Mouse (Mus musculus) CH12.LX (cell line): ENCODE measurements around the gene Nek9. TPM values are rescaled to one million over a fixed set of nuclear protein-coding genes. Genes with fewer than 3 reads are reported as not detected.

Experiments used
- DNase-seq: peaks from one replicate; pipeline ENCODE4 v3.0.0-alpha.2; 2013; ENCODE audit errors: extremely low read depth
- H3K27ac ChIP-seq: 2 replicates; pipeline ENCODE4 v1.5.1; 2012; ENCODE audit warnings: low read depth, mild to moderate bottlenecking, control low read depth, moderate library complexity; ENCODE audit not compliant: insufficient read depth
- H3K27me3 ChIP-seq: replicated peaks from 2 replicates; pipeline ENCODE3; 2012; ENCODE audit warnings: inconsistent platforms
- H3K36me3 ChIP-seq, 2 experiments: replicated peaks in 1 of 2; 2 replicates each; pipeline versions ENCODE3 to v1.6.1; 2012; ENCODE audit warnings: inconsistent platforms in 1 of 2, low read length in 1 of 2, mild to moderate bottlenecking in 1 of 2, mixed read lengths in 1 of 2, moderate library complexity in 1 of 2; ENCODE audit not compliant: control insufficient read depth in 1 of 2, insufficient read depth in 1 of 2
- H3K4me1 ChIP-seq, 2 experiments: 2 replicates each; pipeline ENCODE4 v1.6.1; 2012; ENCODE audit warnings: inconsistent platforms in 1 of 2, moderate library complexity in 1 of 2; ENCODE audit not compliant: insufficient read depth in 2 of 2, control insufficient read depth in 1 of 2
- H3K4me2 ChIP-seq: 2 replicates; pipeline ENCODE4 v1.6.1; 2012; ENCODE audit warnings: low read depth, mild to moderate bottlenecking, control low read depth; ENCODE audit not compliant: poor library complexity, insufficient read depth, severe bottlenecking
- H3K4me3 ChIP-seq, 3 experiments: fragments of 150-350 bp in 1 of 3; sonication (generic) in 1 of 3; replicated peaks in 1 of 3; 2 replicates each; pipeline versions ENCODE3 to v1.5.1; 2011 to 2012; ENCODE audit warnings: low read depth in 2 of 3, low read length in 2 of 3, mild to moderate bottlenecking in 2 of 3, moderate library complexity in 2 of 3, control low read depth in 1 of 3, improper control_type of control experiment in 1 of 3, inconsistent platforms in 1 of 3, mixed read lengths in 1 of 3; ENCODE audit not compliant: poor library complexity in 1 of 3
- H3K79me2 ChIP-seq: replicated peaks from 2 replicates; pipeline ENCODE4 v1.6.1; 2012; ENCODE audit warnings: mild to moderate bottlenecking, moderate library complexity; ENCODE audit not compliant: control insufficient read depth, poor library complexity, insufficient read depth, severe bottlenecking; ENCODE audit errors: extremely low read depth
- H3K9ac ChIP-seq: 2 replicates; pipeline ENCODE4 v1.6.1; 2012; ENCODE audit warnings: low read depth, mild to moderate bottlenecking, control low read depth, moderate library complexity; ENCODE audit not compliant: insufficient read depth
- H3K9me3 ChIP-seq: replicated peaks from 2 replicates; pipeline ENCODE3; 2012; ENCODE audit warnings: low read length, inconsistent platforms, mixed read lengths
- BHLHE40 ChIP-seq: IDR thresholded peaks from 2 replicates; pipeline ENCODE4 v1.6.1; 2011; ENCODE audit warnings: mild to moderate bottlenecking, low read depth, low read length, improper control_type of control experiment
- CHD1 ChIP-seq: IDR thresholded peaks from 2 replicates; pipeline ENCODE4 v1.6.1; 2012; ENCODE audit warnings: low read depth, low read length, improper control_type of control experiment, inconsistent platforms
- CHD2 ChIP-seq: IDR thresholded peaks from 2 replicates; pipeline ENCODE4 v1.6.1; 2011; ENCODE audit warnings: low read length, improper control_type of control experiment
- CTCF ChIP-seq, 2 experiments: IDR thresholded peaks in 1 of 2; conservative IDR thresholded peaks in 1 of 2; 2 replicates each; pipeline ENCODE4 v1.5.1; 2011 to 2012; ENCODE audit warnings: low read depth in 2 of 2, low read length in 2 of 2, improper control_type of control experiment in 1 of 2, inconsistent platforms in 1 of 2, mild to moderate bottlenecking in 1 of 2, moderate library complexity in 1 of 2
- E2F4 ChIP-seq: IDR thresholded peaks from 2 replicates; pipeline ENCODE4 v1.6.1; 2011; ENCODE audit warnings: low read depth, low read length, improper control_type of control experiment; ENCODE audit not compliant: insufficient replicate concordance
- ELF1 ChIP-seq: IDR thresholded peaks from 2 replicates; pipeline ENCODE4 v1.6.1; 2014; ENCODE audit warnings: low read depth, mild to moderate bottlenecking, inconsistent platforms, low read length, improper control_type of control experiment
- EP300 ChIP-seq: IDR thresholded peaks from 2 replicates; pipeline ENCODE4 v1.6.1; 2011; ENCODE audit warnings: low read length, improper control_type of control experiment
- ETS1 ChIP-seq: conservative IDR thresholded peaks from 2 replicates; pipeline ENCODE4 v1.6.1; 2012; ENCODE audit warnings: low read depth, mild to moderate bottlenecking, inconsistent platforms, low read length, improper control_type of control experiment, moderate library complexity
- GABPA ChIP-seq: IDR thresholded peaks from 2 replicates; pipeline ENCODE4 v1.6.1; 2012; ENCODE audit warnings: low read depth, low read length, improper control_type of control experiment, inconsistent platforms; ENCODE audit not compliant: insufficient replicate concordance
- HCFC1 ChIP-seq: IDR thresholded peaks from 2 replicates; pipeline ENCODE4 v1.6.1; 2012; ENCODE audit warnings: low read depth, mild to moderate bottlenecking, inconsistent platforms, low read length, improper control_type of control experiment
- IRF4 ChIP-seq: IDR thresholded peaks from 2 replicates; pipeline ENCODE4 v1.6.1; 2014; ENCODE audit warnings: low read depth, mild to moderate bottlenecking, inconsistent platforms, low read length, improper control_type of control experiment
- JUN ChIP-seq: IDR thresholded peaks from 2 replicates; pipeline ENCODE4 v1.6.1; 2011; ENCODE audit warnings: low read depth, mild to moderate bottlenecking, low read length, improper control_type of control experiment, moderate library complexity; ENCODE audit not compliant: insufficient read depth
- JUND ChIP-seq: conservative IDR thresholded peaks from 2 replicates; pipeline ENCODE4 v1.6.1; 2011; ENCODE audit warnings: low read depth, low read length, improper control_type of control experiment
- KAT2A ChIP-seq: IDR thresholded peaks from 2 replicates; pipeline ENCODE4 v1.6.1; 2012; ENCODE audit warnings: low read length, improper control_type of control experiment, inconsistent platforms; ENCODE audit not compliant: insufficient replicate concordance
- MAFK ChIP-seq: IDR thresholded peaks from 2 replicates; pipeline ENCODE4 v1.6.1; 2011; ENCODE audit warnings: low read length, improper control_type of control experiment; ENCODE audit not compliant: insufficient replicate concordance
- MAX ChIP-seq: IDR thresholded peaks from 2 replicates; pipeline ENCODE4 v1.6.1; 2011; ENCODE audit warnings: low read length, improper control_type of control experiment
- MAZ ChIP-seq: IDR thresholded peaks from 2 replicates; pipeline ENCODE4 v1.6.1; 2012; ENCODE audit warnings: low read depth, mild to moderate bottlenecking, inconsistent platforms, low read length, improper control_type of control experiment, moderate library complexity
- MEF2A ChIP-seq: IDR thresholded peaks from 2 replicates; pipeline ENCODE4 v1.6.1; 2014; ENCODE audit warnings: low read depth, mild to moderate bottlenecking, inconsistent platforms, low read length, improper control_type of control experiment, borderline replicate concordance
- MXI1 ChIP-seq: IDR thresholded peaks from 2 replicates; pipeline ENCODE4 v1.6.1; 2011; ENCODE audit warnings: mild to moderate bottlenecking, low read depth, low read length, improper control_type of control experiment
- MYC ChIP-seq: IDR thresholded peaks from 2 replicates; pipeline ENCODE4 v1.6.1; 2011; ENCODE audit warnings: low read depth, mild to moderate bottlenecking, improper control_type of control experiment, low read length
- NELFE ChIP-seq: IDR thresholded peaks from 2 replicates; pipeline ENCODE4 v1.6.1; 2011; ENCODE audit warnings: low read depth, low read length, improper control_type of control experiment
- NRF1 ChIP-seq: IDR thresholded peaks from 2 replicates; pipeline ENCODE4 v1.6.1; 2014; ENCODE audit warnings: low read depth, mild to moderate bottlenecking, inconsistent platforms, low read length, improper control_type of control experiment, moderate library complexity
- PAX5 ChIP-seq: IDR thresholded peaks from 2 replicates; pipeline ENCODE4 v1.6.1; 2012; ENCODE audit warnings: low read length, inconsistent platforms, mixed read lengths
- POLR2A ChIP-seq: IDR thresholded peaks from 2 replicates; pipeline ENCODE4 v1.6.1; 2011; ENCODE audit warnings: low read depth, mild to moderate bottlenecking, improper control_type of control experiment, low read length
- POLR2AphosphoS2 ChIP-seq: IDR thresholded peaks from 2 replicates; pipeline ENCODE4 v1.6.1; 2011; ENCODE audit warnings: low read depth, low read length, improper control_type of control experiment
- RAD21 ChIP-seq: IDR thresholded peaks from 2 replicates; pipeline ENCODE4 v1.6.1; 2011; ENCODE audit warnings: low read depth, mild to moderate bottlenecking, low read length, improper control_type of control experiment, moderate library complexity
- RCOR1 ChIP-seq: conservative IDR thresholded peaks from 2 replicates; pipeline ENCODE4 v1.6.1; 2012; ENCODE audit warnings: low read depth, mild to moderate bottlenecking, inconsistent platforms, low read length, improper control_type of control experiment
- SIN3A ChIP-seq: IDR thresholded peaks from 2 replicates; pipeline ENCODE4 v1.6.1; 2012; ENCODE audit warnings: low read length, improper control_type of control experiment, inconsistent platforms
- SMC3 ChIP-seq: IDR thresholded peaks from 2 replicates; pipeline ENCODE4 v1.6.1; 2011; ENCODE audit warnings: low read depth, low read length, improper control_type of control experiment
- TBP ChIP-seq: conservative IDR thresholded peaks from 2 replicates; pipeline ENCODE4 v1.6.1; 2011; ENCODE audit warnings: low read depth, low read length, improper control_type of control experiment
- TCF12 ChIP-seq: IDR thresholded peaks from 2 replicates; pipeline ENCODE4 v1.6.1; 2014; ENCODE audit warnings: low read depth, mild to moderate bottlenecking, inconsistent platforms, low read length, improper control_type of control experiment
- UBTF ChIP-seq: IDR thresholded peaks from 2 replicates; pipeline ENCODE4 v1.6.1; 2012; ENCODE audit warnings: low read depth, mild to moderate bottlenecking, inconsistent platforms, low read length, improper control_type of control experiment, moderate library complexity
- USF1 ChIP-seq: IDR thresholded peaks from 2 replicates; pipeline ENCODE4 v1.6.1; 2014; ENCODE audit warnings: low read depth, mild to moderate bottlenecking, inconsistent platforms, low read length, improper control_type of control experiment
- USF2 ChIP-seq: conservative IDR thresholded peaks from 2 replicates; pipeline ENCODE4 v1.6.1; 2011; ENCODE audit warnings: low read depth, low read length, improper control_type of control experiment
- ZC3H11A ChIP-seq: IDR thresholded peaks from 2 replicates; pipeline ENCODE4 v1.6.1; 2012; ENCODE audit warnings: low read depth, mild to moderate bottlenecking, inconsistent platforms, low read length, improper control_type of control experiment
- ZKSCAN1 ChIP-seq: IDR thresholded peaks from 2 replicates; pipeline ENCODE4 v1.6.1; 2012; ENCODE audit warnings: low read depth, inconsistent platforms, low read length, improper control_type of control experiment, borderline replicate concordance
- ZMIZ1 ChIP-seq: IDR thresholded peaks from 2 replicates; pipeline ENCODE4 v1.6.1; 2012; ENCODE audit warnings: low read depth, mild to moderate bottlenecking, inconsistent platforms, low read length, improper control_type of control experiment
- ZNF384 ChIP-seq: IDR thresholded peaks from 2 replicates; pipeline ENCODE4 v1.6.1; 2012; ENCODE audit warnings: low read depth, low read length, improper control_type of control experiment, inconsistent platforms
- dilution Hi-C: fragments of 300-500 bp; cut with MboI; formaldehyde crosslinking; loops from 2 replicates; pipeline ENCODE4 v1.14.3; 2020; ENCODE audit warnings: low sequenced_read_pairs; ENCODE audit not compliant: extremely low pct_unique_long_range_greater_than_20kb, extremely low pct_ligation_motif_present
- in situ Hi-C: fragments of 300-500 bp; cut with MboI; formaldehyde crosslinking; loops from 3 replicates; pipeline ENCODE4 v1.14.3; 2019; ENCODE audit warnings: low sequenced_read_pairs, low pct_ligation_motif_present, low pct_unique_long_range_greater_than_20kb, mixed read lengths
- polyA plus RNA-seq: library from polyadenylated mRNA; unstranded; fragments of >175 nt; gene quantifications from 2 replicates; pipeline ENCODE4 v1.2.1, GENCODE M21; 2012; ENCODE audit warnings: low read depth; ENCODE audit not compliant: insufficient read length
- total RNA-seq, 2 experiments: library from RNA; depleted of rRNA; stranded (reverse); fragments of 300-350 nt in 1 of 2; fragments of >200 nt in 1 of 2; gene quantifications; 2 replicates each; pipeline ENCODE4 v1.2.3; 2012 to 2014

Gene Nek9
- total and polyA plus RNA-seq, 3 experiments = 15.6 to 30.9 (median 27.4) TPM

DNA sequence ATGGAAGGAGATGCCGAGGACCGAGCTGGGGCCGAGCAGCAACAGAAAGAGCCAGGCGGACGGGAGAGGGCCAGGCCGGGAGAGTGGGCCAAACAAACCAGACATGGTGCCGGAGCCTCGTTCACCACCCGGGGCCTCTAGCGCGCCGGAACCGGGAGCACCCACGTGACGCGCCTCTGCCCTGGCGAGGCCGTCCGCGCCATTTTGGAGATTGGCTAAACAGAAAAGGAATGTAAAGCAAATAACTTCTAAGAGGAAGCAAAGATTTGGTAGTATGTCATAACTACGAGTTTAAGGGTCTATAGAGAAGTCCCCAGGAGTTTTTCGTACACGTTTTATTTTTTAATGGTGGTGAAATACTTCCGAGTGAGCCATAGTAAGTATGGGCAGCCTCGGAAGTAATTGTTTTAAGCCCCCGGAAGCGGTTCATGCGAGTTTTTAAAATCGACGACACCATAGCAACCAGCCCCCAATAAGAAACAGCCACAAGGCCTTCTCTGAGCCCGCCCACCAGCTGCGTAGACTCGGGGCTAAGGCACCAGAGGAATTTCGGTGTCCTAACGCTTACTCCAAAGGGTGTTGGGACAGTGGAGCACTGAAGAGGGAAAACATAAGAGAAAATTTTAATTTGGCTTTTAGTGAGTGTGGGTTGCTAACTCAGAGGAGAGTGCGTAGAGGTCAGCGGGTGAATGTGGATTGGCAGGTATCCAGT, 35.6 kb upstream of the Nek9 start, which contains the start of gene Tmed10:
TSS of gene Tmed10 (minus strand) at position 287 of the 712 bp plus-strand sequence.
- peak within 1 kb of the TSS; percentile 90 to 91 (median 91) for H3K4me3 ChIP-seq
- H3K27ac ChIP-seq = peak within 1 kb of the TSS; percentile 56
- peak; percentile 94 for DNase-seq
- dilution Hi-C loops = no loop called here
- no peak for TF ChIP-seq MAFK
- peak; percentile 60 for TF ChIP-seq SIN3A
- TF ChIP-seq ZMIZ1 = no peak
- no peak for TF ChIP-seq GABPA
- no peak for TF ChIP-seq SMC3
- TF ChIP-seq USF2 = peak; percentile 88
- no peak for TF ChIP-seq MEF2A
- peak; percentile 91 for TF ChIP-seq TBP
- peak; percentile 91; the same call in 1 of the 2 replicates for TF ChIP-seq KAT2A
- no peak for TF ChIP-seq ETS1
- peak; percentile 74 for TF ChIP-seq IRF4
- TF ChIP-seq MAX = peak; percentile 89
- TF ChIP-seq CHD1 = no peak
- peak; percentile 91 for TF ChIP-seq MAZ
- TF ChIP-seq CHD2 = peak; percentile 94
- no peak; the same call in 1 of the 2 replicates for TF ChIP-seq E2F4
- no peak for TF ChIP-seq CTCF (conservative IDR thresholded peaks at IDR 0.05 in 1 of 2, IDR thresholded peaks at IDR 0.05 in 1 of 2; ENCODE audit: low read depth in 2 of 2, low read length in 2 of 2)
- peak; percentile 74; the same call in 1 of the 2 replicates for TF ChIP-seq ELF1
- no peak for TF ChIP-seq ZC3H11A
- no peak for TF ChIP-seq EP300
- TF ChIP-seq POLR2AphosphoS2 = no peak
- peak; percentile 89 for TF ChIP-seq HCFC1
- TF ChIP-seq RCOR1 = peak; percentile 63; the same call in 1 of the 2 replicates
- peak; percentile 78 for TF ChIP-seq MXI1
- peak; percentile 69 for TF ChIP-seq POLR2A
- TF ChIP-seq PAX5 = no peak
- TF ChIP-seq JUN = no peak
- TF ChIP-seq MYC = peak; percentile 82; the same call in 1 of the 2 replicates
- TF ChIP-seq USF1 = peak; percentile 90
- no peak for TF ChIP-seq ZKSCAN1
- 0 out of 2 replicates have a peak, but pooled peaks have one; percentile 34 for TF ChIP-seq TCF12
- peak; percentile 69 for TF ChIP-seq BHLHE40
- no peak for TF ChIP-seq UBTF
- peak; percentile 55; the same call in 1 of the 2 replicates for TF ChIP-seq NELFE
- no peak for TF ChIP-seq ZNF384
- TF ChIP-seq JUND = no peak
- TF ChIP-seq RAD21 = no peak
- TF ChIP-seq NRF1 = peak; percentile 77
- peaks cover 4 to 29% of the 10 kb centered on the region in 2 experiments for H3K4me1 ChIP-seq
- H3K79me2 ChIP-seq = peaks cover 46% of the 10 kb centered on the region
- in situ Hi-C loops = loop anchor here (10.0 kb wide), 1 partner anchor 110 kb away; no protein-coding TSS in a partner anchor
- H3K9me3 ChIP-seq = no peaks in the 10 kb centered on the region
- no peaks in the 10 kb centered on the region for H3K27me3 ChIP-seq
- peaks cover 0 to 8% of the 10 kb centered on the region in 2 experiments for H3K36me3 ChIP-seq
- peak within 1 kb of the TSS; percentile 86 for H3K9ac ChIP-seq
- H3K4me2 ChIP-seq = peak within 1 kb of the TSS; percentile 83
